Mouse (Mus musculus) lung, adult 18-20 months (tissue): ENCODE measurements around the gene Xlr5b.
A peak's percentile ranks its signal among the peaks of the same experiment; 100 is the strongest.
"Not testable (repeated sequence)": the region's sequence is repeated elsewhere in the genome, so short reads cannot be mapped to it uniquely, and the experiment has no call there.

ENCODE experiments used
- DNase-seq, 2 experiments: peaks; one replicate each; pipeline ENCODE4 v3.0.0; 2022; ENCODE audit warnings: mixed read lengths in 2 of 2

The Xlr5b gene

GRCm38 (mm10) chrX:73148496-73148895, at the start of gene Xlr5b:
Gene Xlr5b, plus strand, starts transcription at chrX:73148796.
- not testable (repeated sequence) for DNase-seq

DNA sequence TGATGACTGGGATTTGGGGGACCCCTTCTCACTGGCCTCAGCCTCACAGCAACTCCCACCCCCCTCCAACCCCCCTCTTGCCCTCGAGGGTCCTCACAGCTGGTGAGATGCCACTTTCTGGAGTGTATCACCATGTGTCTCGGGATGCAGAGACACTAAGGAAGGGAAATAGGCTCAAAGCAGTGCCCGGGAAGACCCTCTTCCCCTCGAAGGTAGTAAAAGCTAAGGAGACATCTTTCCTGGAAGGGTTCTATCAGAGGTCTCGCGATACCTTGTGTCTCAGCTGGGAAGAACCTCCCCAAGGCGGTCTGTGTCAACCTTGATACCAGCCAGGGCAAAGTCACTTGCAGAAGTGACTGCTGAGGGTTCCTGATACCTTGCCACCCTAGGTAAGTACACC, 31.8 kb upstream of the Xlr5b start, which contains the start of gene Gm14685:
TSS of gene Gm14685 (plus strand) at position 301 of the 400 bp plus-strand sequence.
- DNase-seq, result not testable (repeated sequence)

DNA sequence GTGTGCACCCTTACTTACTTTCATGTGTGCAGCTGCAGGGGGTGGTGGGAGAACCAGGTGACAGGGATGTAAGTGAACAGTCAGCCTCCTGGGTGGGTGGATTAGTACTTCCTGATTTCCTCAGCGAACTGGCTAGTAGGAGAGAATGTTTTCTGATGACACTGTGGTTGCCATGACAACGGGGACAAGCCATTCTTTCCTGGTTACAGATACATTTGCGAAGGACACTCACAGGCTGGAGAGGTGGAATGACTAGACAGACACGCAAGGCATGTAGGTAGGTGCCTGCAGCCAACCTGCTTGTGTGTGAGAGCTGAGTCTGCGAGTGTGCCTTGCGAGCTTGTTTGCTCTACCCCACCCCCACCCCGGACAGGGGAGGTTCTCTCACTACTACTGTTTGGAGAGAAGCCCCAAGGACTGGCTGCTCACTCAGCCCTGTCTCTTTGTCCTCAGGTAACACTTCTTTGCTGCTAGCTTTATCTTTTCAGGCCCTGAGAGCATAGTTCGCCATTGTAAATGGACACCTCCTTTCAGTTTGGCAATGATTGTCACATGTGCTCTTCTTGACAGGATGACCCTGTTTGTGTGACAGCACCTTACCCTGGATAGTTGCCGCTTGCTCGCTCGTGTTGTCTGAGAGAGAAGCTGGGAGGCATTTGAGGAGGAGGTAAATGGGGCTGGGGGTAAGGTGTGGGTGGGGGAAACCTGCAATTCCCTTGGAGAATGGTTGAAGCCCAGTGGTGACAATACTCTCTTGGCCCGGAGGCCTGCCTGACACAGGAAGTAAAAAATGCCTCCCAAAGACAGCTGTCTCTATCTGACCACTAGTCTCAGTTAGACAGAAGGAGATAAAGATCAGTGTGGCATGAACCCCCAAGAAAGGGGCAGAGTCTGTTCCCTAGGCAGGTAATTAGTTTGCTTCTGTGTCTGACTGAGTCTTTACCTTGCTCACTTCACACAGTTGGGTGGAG, 25.5 kb upstream of the Xlr5b start:
- DNase-seq, result not testable (repeated sequence)

DNA sequence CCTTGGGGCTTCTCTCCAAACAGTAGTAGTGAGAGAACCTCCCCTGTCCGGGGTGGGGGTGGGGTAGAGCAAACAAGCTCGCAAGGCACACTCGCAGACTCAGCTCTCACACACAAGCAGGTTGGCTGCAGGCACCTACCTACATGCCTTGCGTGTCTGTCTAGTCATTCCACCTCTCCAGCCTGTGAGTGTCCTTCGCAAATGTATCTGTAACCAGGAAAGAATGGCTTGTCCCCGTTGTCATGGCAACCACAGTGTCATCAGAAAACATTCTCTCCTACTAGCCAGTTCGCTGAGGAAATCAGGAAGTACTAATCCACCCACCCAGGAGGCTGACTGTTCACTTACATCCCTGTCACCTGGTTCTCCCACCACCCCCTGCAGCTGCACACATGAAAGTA, 5.4 kb upstream of the Xlr5b start:
- DNase-seq, result not testable (repeated sequence)

- DNase-seq, result not testable (repeated sequence)
Measured at GRCm38 (mm10) chrX:73149350-73149749, 754 bp downstream of the Xlr5b start, which contains the start of gene DXBay18. Gene DXBay18, minus strand, starts transcription at chrX:73149450.

DNA sequence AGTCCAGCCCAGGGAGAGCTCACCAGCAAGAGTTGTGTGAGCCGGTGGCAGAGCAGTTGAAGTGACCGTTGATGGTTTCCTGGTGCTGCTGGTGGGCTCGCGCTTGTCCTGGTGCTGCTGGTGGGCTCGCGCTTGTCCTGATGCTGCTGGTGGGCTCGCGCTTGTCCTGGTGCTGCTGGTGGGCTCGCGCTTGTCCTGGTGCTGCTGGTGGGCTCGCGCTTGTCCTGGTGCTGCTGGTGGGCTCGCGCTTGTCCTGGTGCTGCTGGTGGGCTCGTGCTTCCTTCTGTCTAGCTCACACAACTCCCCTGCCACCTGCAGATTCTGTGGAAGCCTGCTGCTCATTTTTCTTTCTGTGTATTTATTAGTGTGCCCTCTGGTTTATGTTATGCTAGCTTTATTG, 28.3 kb downstream of the Xlr5b start, which contains the start of gene Spin2d:
TSS of gene Spin2d (minus strand) at position 101 of the 400 bp plus-strand sequence.
- not testable (repeated sequence) for DNase-seq

- DNase-seq, result peak in 1 of 2 experiments; percentile 22
Measured at GRCm38 (mm10) chrX:73191934-73192333, 43.3 kb downstream of the Xlr5b start, which contains the start of gene Xlr3b. Gene Xlr3b, plus strand, starts transcription at chrX:73192207.
